Mouse (Mus musculus) heart, postnatal 0 days (tissue): ENCODE data around the gene Lrp3. TPM values are rescaled to one million over a fixed set of nuclear protein-coding genes. Genes with fewer than 3 reads are reported as not detected.
A peak's percentile ranks its signal among the peaks of the same experiment; 100 is the strongest.

Experiments used
- ATAC-seq: fragments of 200-750 bp; cut with Nextera tagmentation; 2 replicates; pipeline ENCODE4 v1.8.0; 2017; ENCODE audit warnings: low read depth, moderate number of reproducible peaks, moderate library complexity; ENCODE audit not compliant: insufficient read depth
- DNase-seq: peaks from one replicate; pipeline ENCODE4 v3.0.0-alpha.2; 2016; ENCODE audit warnings: low spot score
- H3K27ac ChIP-seq: fragments of 300-500 bp; sonication (generic); 2 replicates; pipeline ENCODE4 v1.5.1; 2014; ENCODE audit warnings: low read depth, mild to moderate bottlenecking
- H3K27me3 ChIP-seq: fragments of 300-500 bp; sonication (generic); 2 replicates; pipeline ENCODE4 v1.6.1; 2014; ENCODE audit warnings: low read length, mixed read lengths; ENCODE audit not compliant: control insufficient read depth, insufficient read depth
- H3K36me3 ChIP-seq: fragments of 300-500 bp; sonication (generic); replicated peaks from 2 replicates; pipeline ENCODE4 v1.6.1; 2014; ENCODE audit warnings: low read length, mixed read lengths; ENCODE audit not compliant: control insufficient read depth, insufficient read depth
- H3K4me1 ChIP-seq: fragments of 300-500 bp; sonication (generic); 2 replicates; pipeline ENCODE4 v1.6.1; 2014; ENCODE audit warnings: antibody characterized with exemption; ENCODE audit not compliant: control insufficient read depth, insufficient read depth
- H3K4me2 ChIP-seq: fragments of 300-500 bp; sonication (generic); 2 replicates; pipeline ENCODE4 v1.6.1; 2014; ENCODE audit warnings: low read depth, mild to moderate bottlenecking, low read length, moderate library complexity
- H3K4me3 ChIP-seq: fragments of 300-500 bp; sonication (generic); 2 replicates; pipeline ENCODE4 v1.5.1; 2014; ENCODE audit warnings: low read depth, low read length
- H3K9ac ChIP-seq: fragments of 300-500 bp; sonication (generic); replicated peaks from 2 replicates; pipeline ENCODE4 v1.6.1; 2014; ENCODE audit warnings: low read depth, low read length, mixed read lengths
- H3K9me3 ChIP-seq: fragments of 300-500 bp; sonication (generic); replicated peaks from 2 replicates; pipeline ENCODE4 v1.6.1; 2016; ENCODE audit warnings: low read length; ENCODE audit not compliant: control insufficient read depth
- CTCF ChIP-seq: IDR thresholded peaks from 2 replicates; pipeline ENCODE4 v1.5.1; 2016; ENCODE audit warnings: antibody characterized with exemption, control low read depth, low read depth
- EP300 ChIP-seq: IDR thresholded peaks from 2 replicates; pipeline ENCODE4 v1.6.1; 2016; ENCODE audit warnings: antibody characterized with exemption, low read depth
- WGBS: fragments of 180-500 bp; shearing (Covaris S2); extraction: QIAGEN DNeasy Blood & Tissue Kit; methylation state at CpG from one replicate; pipeline ENCODE4 v1.1.7; 2014; 5-methylcytosine and 5-hydroxymethylcytosine counted together
- polyA plus RNA-seq: library from polyadenylated mRNA; unstranded; fragments of >200 nt; fragmentation: Nextera tagmentation; extraction: Ambion mirVana; gene quantifications from 2 replicates; pipeline ENCODE4 v1.2.1, GENCODE M21; 2015
- total RNA-seq: library from RNA; depleted of rRNA; stranded (reverse); fragments of >200 nt; gene quantifications from 2 replicates; pipeline ENCODE4 v1.2.3, GENCODE M21; 2014; ENCODE audit warnings: low replicate concordance; rRNA removed

Lrp3 gene
- 3.3 and 3.5 TPM in 2 replicates for total RNA-seq
- polyA plus RNA-seq, result 1.3 and 1.4 TPM in 2 replicates

- TF ChIP-seq EP300, result no peak
- Histone ChIP-seq H3K4me2 (peak within 1 kb of the TSS; percentile 99), H3K36me3 (no peaks in the 10 kb centered on the region), H3K4me1 (0 out of 2 replicates have a peak, but pooled peaks cover 7% of the 10 kb centered on the region), H3K9ac (peak within 1 kb of the TSS; percentile 43; the same call in 1 of the 2 replicates), H3K4me3 (peak within 1 kb of the TSS; percentile 61), H3K9me3 (no peaks in the 10 kb centered on the region), H3K27me3 (peaks cover 33% of the 10 kb centered on the region), H3K27ac (no peak within 1 kb of the TSS)
- ATAC-seq, result peak; percentile 92
- under 1% methylated on average over 46 of the region's 53 CpGs for WGBS
- DNase-seq, result no peak
These were observed at the start of gene Lrp3 for GRCm38 (mm10) chr7:35215225-35215624. Gene Lrp3 (minus strand): TSS chr7:35215498.

- H3K4me2 ChIP-seq, result no peak overlapping the region
- WGBS, result 5% methylated on average over 7 of the region's 7 CpGs
- no peak for TF ChIP-seq EP300
- TF ChIP-seq CTCF, result peak; percentile 70
These were observed 49.4 kb upstream of the Lrp3 start for GRCm38 (mm10) chr7:35264746-35265145.

GRCm38 (mm10) chr7:35263595-35264489, 48.5 kb upstream of the Lrp3 start:
- no peak for ATAC-seq
- Histone ChIP-seq H3K9me3 (no peaks in the 10 kb centered on the region), H3K4me3 (no peak overlapping the region), H3K4me1 (no peaks in the 10 kb centered on the region), H3K27ac (no peak overlapping the region), H3K27me3 (no peaks in the 10 kb centered on the region), H3K9ac (no peak overlapping the region), H3K4me2 (no peak overlapping the region), H3K36me3 (no peaks in the 10 kb centered on the region)
- no peak for TF ChIP-seq CTCF
- 78% methylated on average over 15 of the region's 15 CpGs for WGBS
- no peak for DNase-seq

More at GRCm38 (mm10) chr7:35264746-35265145, 49.4 kb upstream of the Lrp3 start:
- no peaks in the 10 kb centered on the region for H3K36me3 ChIP-seq
- ATAC-seq, result no peak
- 0 out of 2 replicates have a peak, but pooled peaks cover 4% of the 10 kb centered on the region for H3K4me1 ChIP-seq
- no peak overlapping the region for H3K4me3 ChIP-seq
- H3K27me3 ChIP-seq, result no peaks in the 10 kb centered on the region
- peak; percentile 47 for DNase-seq
- no peak overlapping the region for H3K27ac ChIP-seq
- H3K9ac ChIP-seq, result no peak overlapping the region
- no peaks in the 10 kb centered on the region for H3K9me3 ChIP-seq

- Histone ChIP-seq H3K4me1 (no peaks in the 10 kb centered on the region), H3K36me3 (no peaks in the 10 kb centered on the region), H3K4me3 (no peak overlapping the region), H3K9me3 (no peaks in the 10 kb centered on the region), H3K4me2 (no peak overlapping the region), H3K9ac (no peak overlapping the region), H3K27ac (no peak overlapping the region), H3K27me3 (no peaks in the 10 kb centered on the region)
- ATAC-seq (no peak), DNase-seq (no peak)
- 90% methylated on average over 8 of the region's 8 CpGs for WGBS
- no peak for TF ChIP-seq CTCF
- no peak for TF ChIP-seq EP300
These were observed 44.1 kb upstream of the Lrp3 start for GRCm38 (mm10) chr7:35259384-35259783.

- Histone ChIP-seq H3K9me3 (no peaks in the 10 kb centered on the region), H3K9ac (no peak overlapping the region; the same call in 1 of the 2 replicates), H3K4me3 (no peak overlapping the region), H3K36me3 (no peaks in the 10 kb centered on the region), H3K4me2 (no peak overlapping the region), H3K27ac (no peak overlapping the region), H3K27me3 (no peaks in the 10 kb centered on the region), H3K4me1 (no peaks in the 10 kb centered on the region)
- no peak; the same call in 1 of the 2 replicates for ATAC-seq
- WGBS, result 43% methylated on average over 7 of the region's 7 CpGs
- no peak for TF ChIP-seq EP300
- no peak for TF ChIP-seq CTCF
- no peak for DNase-seq
These were observed 43.0 kb upstream of the Lrp3 start for GRCm38 (mm10) chr7:35258294-35258693.
